Mouse (Mus musculus): ENCODE data around the gene Klk1. TPM values are rescaled to one million over a fixed set of nuclear protein-coding genes. Genes with fewer than 3 reads are reported as not detected.
A peak's percentile ranks its signal among the peaks of the same experiment; 100 is the strongest.
"Not testable (repeated sequence)": the region's sequence is repeated elsewhere in the genome, so short reads cannot be mapped to it uniquely, and the experiment has no call there.

The Klk1 gene
- total RNA-seq (2014; rRNA removed) (2.2 and 11.1 TPM in 2 replicates), polyA plus RNA-seq (2012; rRNA removed) (0.57 and 1.9 TPM in 2 replicates)

DNA sequence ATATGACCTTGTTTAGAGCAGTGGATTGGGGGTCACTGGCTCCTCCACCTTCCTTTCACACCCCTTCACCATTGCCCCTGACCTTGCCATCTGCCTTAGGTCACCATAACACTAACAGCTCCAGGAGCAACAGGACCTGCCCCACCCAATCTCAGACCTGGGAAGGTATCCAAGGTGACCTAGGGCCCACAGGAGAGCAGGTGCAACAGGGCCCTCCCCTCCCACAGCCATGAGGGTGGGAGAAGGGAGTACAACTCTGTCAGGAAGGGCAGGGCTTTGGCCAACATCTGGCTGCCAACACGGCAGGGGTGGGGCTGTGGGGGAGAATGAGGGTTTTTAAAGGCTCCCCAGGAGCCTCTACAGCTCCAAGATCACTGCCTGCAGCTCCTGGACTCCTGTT lies at the start of gene Klk1:
Gene Klk1, plus strand, starts transcription at position 285 of the 400 bp plus-strand sequence.
- Histone ChIP-seq H3K27me3 (ENCODE audit: control insufficient read depth, insufficient read depth, low read length) (no peaks in the 10 kb centered on the region), H3K27ac (replicated peaks; ENCODE audit: insufficient read depth, low read depth, low read length) (no peak within 1 kb of the TSS), H3K9ac (ENCODE audit: low read depth, low read length) (no peak within 1 kb of the TSS), H3K79me2 (ENCODE audit: control insufficient read depth, insufficient read depth, low read length) (no peaks in the 10 kb centered on the region), H3K36me3 (ENCODE audit: control insufficient read depth, insufficient read depth, low read length) (no peaks in the 10 kb centered on the region), H3K4me3 (ENCODE audit: insufficient read depth, low read depth, low read length) (no peak within 1 kb of the TSS), H3K4me1 (ENCODE audit: control insufficient read depth, insufficient read depth, low read length) (no peaks in the 10 kb centered on the region)
- WGBS, result 50% methylated on average over 1 of the region's 1 CpGs
- no peak for TF ChIP-seq POLR2A (IDR thresholded peaks at IDR 0.05; ENCODE audit: extremely low read depth, insufficient read depth, low read length)
- TF ChIP-seq CTCF (IDR thresholded peaks at IDR 0.05; ENCODE audit: low read depth, low read length), result no peak
- no peak for DNase-seq (ENCODE audit: extremely low read depth, low read depth, low spot score)

- Histone ChIP-seq H3K9ac (ENCODE audit: low read depth, low read length) (no peak overlapping the region), H3K79me2 (ENCODE audit: control insufficient read depth, insufficient read depth, low read length) (no peaks in the 10 kb centered on the region), H3K36me3 (ENCODE audit: control insufficient read depth, insufficient read depth, low read length) (no peaks in the 10 kb centered on the region), H3K27ac (replicated peaks; ENCODE audit: insufficient read depth, low read depth, low read length) (no peak overlapping the region), H3K4me3 (ENCODE audit: insufficient read depth, low read depth, low read length) (no peak overlapping the region), H3K4me1 (ENCODE audit: control insufficient read depth, insufficient read depth, low read length) (no peaks in the 10 kb centered on the region), H3K27me3 (ENCODE audit: control insufficient read depth, insufficient read depth, low read length) (no peaks in the 10 kb centered on the region)
- TF ChIP-seq POLR2A (IDR thresholded peaks at IDR 0.05; ENCODE audit: extremely low read depth, insufficient read depth, low read length) (no peak), CTCF (IDR thresholded peaks at IDR 0.05; ENCODE audit: low read depth, low read length) (no peak)
- WGBS, result 56% methylated on average over 9 of the region's 9 CpGs
- no peak for DNase-seq (ENCODE audit: extremely low read depth, low read depth, low spot score)
Observed at GRCm38 (mm10) chr7:44179299-44180045, 45.7 kb upstream of the Klk1 start.

- not testable (repeated sequence) for H3K9ac ChIP-seq (ENCODE audit: low read depth, low read length); H3K4me3 ChIP-seq (ENCODE audit: insufficient read depth, low read depth, low read length); H3K27me3 ChIP-seq (ENCODE audit: control insufficient read depth, insufficient read depth, low read length); H3K36me3 ChIP-seq (ENCODE audit: control insufficient read depth, insufficient read depth, low read length); H3K4me1 ChIP-seq (ENCODE audit: control insufficient read depth, insufficient read depth, low read length); DNase-seq (ENCODE audit: extremely low read depth, low read depth, low spot score); H3K79me2 ChIP-seq (ENCODE audit: control insufficient read depth, insufficient read depth, low read length); H3K27ac ChIP-seq (replicated peaks; ENCODE audit: insufficient read depth, low read depth, low read length)
- 28% methylated on average over 8 of the region's 8 CpGs for WGBS
Observed at GRCm38 (mm10) chr7:44186516-44186915, 38.6 kb upstream of the Klk1 start.

GRCm38 (mm10) chr7:44187936-44188335 lies 37.2 kb upstream of the Klk1 start, which contains the start of gene Klk1b24:
Gene Klk1b24, plus strand, starts transcription at chr7:44188236.
- not testable (repeated sequence) for H3K27me3 ChIP-seq (ENCODE audit: control insufficient read depth, insufficient read depth, low read length); H3K4me1 ChIP-seq (ENCODE audit: control insufficient read depth, insufficient read depth, low read length); H3K4me3 ChIP-seq (ENCODE audit: insufficient read depth, low read depth, low read length); H3K27ac ChIP-seq (replicated peaks; ENCODE audit: insufficient read depth, low read depth, low read length); H3K79me2 ChIP-seq (ENCODE audit: control insufficient read depth, insufficient read depth, low read length); DNase-seq (ENCODE audit: extremely low read depth, low read depth, low spot score); H3K36me3 ChIP-seq (ENCODE audit: control insufficient read depth, insufficient read depth, low read length); H3K9ac ChIP-seq (ENCODE audit: low read depth, low read length)

DNA sequence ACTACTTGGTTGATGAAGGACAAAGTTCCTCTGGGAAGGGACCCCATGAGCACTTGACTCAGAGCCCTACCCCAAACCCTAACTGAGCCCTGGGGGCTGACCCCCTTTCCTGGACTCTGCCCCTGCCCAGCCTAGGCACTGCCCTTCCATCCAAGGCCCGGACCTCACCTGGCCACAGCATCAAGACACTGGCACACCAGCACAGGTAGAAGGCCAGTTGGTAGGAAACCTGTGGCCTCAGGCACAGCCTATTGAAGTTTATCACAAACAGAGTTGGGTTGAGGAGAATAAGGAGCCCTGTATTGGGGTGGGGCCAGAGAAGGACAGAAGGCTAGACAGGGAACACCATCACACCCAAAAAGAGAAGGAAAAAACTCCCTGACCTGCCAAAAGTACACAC lies 31.7 kb upstream of the Klk1 start:
- DNase-seq (ENCODE audit: extremely low read depth, low read depth, low spot score); H3K27me3 ChIP-seq (ENCODE audit: control insufficient read depth, insufficient read depth, low read length); H3K36me3 ChIP-seq (ENCODE audit: control insufficient read depth, insufficient read depth, low read length); H3K4me1 ChIP-seq (ENCODE audit: control insufficient read depth, insufficient read depth, low read length); H3K79me2 ChIP-seq (ENCODE audit: control insufficient read depth, insufficient read depth, low read length); H3K27ac ChIP-seq (replicated peaks; ENCODE audit: insufficient read depth, low read depth, low read length); H3K9ac ChIP-seq (ENCODE audit: low read depth, low read length); H3K4me3 ChIP-seq (ENCODE audit: insufficient read depth, low read depth, low read length): not testable (repeated sequence)
- 83% methylated on average over 1 of the region's 1 CpGs for WGBS

DNA sequence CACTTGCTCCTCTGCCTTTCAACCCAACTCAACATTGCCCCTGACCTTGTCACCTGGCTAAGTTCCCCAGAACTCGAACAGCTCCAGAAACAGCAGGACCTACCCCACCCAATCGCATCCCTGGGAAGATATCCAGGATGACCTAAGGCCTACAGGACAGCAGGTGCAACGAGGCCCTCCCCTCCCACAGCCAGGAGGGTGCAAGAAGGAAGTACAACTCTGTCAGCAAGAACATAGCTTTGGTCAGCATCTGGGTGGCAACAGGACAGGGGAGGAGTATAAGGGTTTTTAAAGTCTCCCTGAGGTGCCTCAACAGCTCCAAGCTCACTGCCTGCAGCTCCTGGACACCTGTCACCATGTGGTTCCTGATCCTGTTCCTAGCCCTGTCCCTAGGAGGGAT lies 27.3 kb upstream of the Klk1 start, which contains the start of gene Klk1b3:
Gene Klk1b3, plus strand, starts transcription at position 301 of the 400 bp plus-strand sequence.
- TF ChIP-seq POLR2A (IDR thresholded peaks at IDR 0.05; ENCODE audit: extremely low read depth, insufficient read depth, low read length) (no peak), CTCF (IDR thresholded peaks at IDR 0.05; ENCODE audit: low read depth, low read length) (no peak)
- no peak within 1 kb of the TSS for H3K4me3 ChIP-seq (ENCODE audit: insufficient read depth, low read depth, low read length)
- no peak for DNase-seq (ENCODE audit: extremely low read depth, low read depth, low spot score)
- no peaks in the 10 kb centered on the region for H3K79me2 ChIP-seq (ENCODE audit: control insufficient read depth, insufficient read depth, low read length)
- no peak within 1 kb of the TSS for H3K9ac ChIP-seq (ENCODE audit: low read depth, low read length)
- H3K36me3 ChIP-seq (ENCODE audit: control insufficient read depth, insufficient read depth, low read length), result no peaks in the 10 kb centered on the region
- no peak within 1 kb of the TSS for H3K27ac ChIP-seq (replicated peaks; ENCODE audit: insufficient read depth, low read depth, low read length)
- no peaks in the 10 kb centered on the region; the same call in 1 of the 2 replicates for H3K27me3 ChIP-seq (ENCODE audit: control insufficient read depth, insufficient read depth, low read length)
- WGBS, result 59% methylated on average over 3 of the region's 3 CpGs
- no peaks in the 10 kb centered on the region for H3K4me1 ChIP-seq (ENCODE audit: control insufficient read depth, insufficient read depth, low read length)

DNA sequence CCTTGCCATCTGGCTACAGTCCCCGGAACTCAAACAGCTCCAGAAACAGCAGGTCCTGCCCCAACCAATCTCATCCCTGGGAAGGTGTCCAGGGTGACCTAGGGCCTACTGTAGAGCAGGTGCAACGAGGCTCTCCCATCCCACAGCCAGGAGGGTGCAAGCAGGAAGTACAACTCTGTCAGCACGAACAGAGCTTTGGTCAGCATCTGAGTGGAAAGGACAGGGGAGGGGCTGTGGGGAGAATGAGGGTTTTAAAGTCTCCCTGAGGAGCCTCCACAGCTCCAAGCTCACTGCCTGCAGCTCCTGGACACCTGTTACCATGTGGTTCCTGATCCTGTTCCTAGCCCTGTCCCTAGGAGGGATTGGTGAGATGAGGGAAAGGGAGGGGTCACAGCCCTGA lies 18.0 kb upstream of the Klk1 start, which contains the start of gene Klk1b4:
Gene Klk1b4, plus strand, starts transcription at position 301 of the 400 bp plus-strand sequence.
- peaks cover 15% of the 10 kb centered on the region for H3K4me1 ChIP-seq (ENCODE audit: control insufficient read depth, insufficient read depth, low read length)
- not testable (repeated sequence) for H3K79me2 ChIP-seq (ENCODE audit: control insufficient read depth, insufficient read depth, low read length); H3K4me3 ChIP-seq (ENCODE audit: insufficient read depth, low read depth, low read length); H3K9ac ChIP-seq (ENCODE audit: low read depth, low read length); H3K36me3 ChIP-seq (ENCODE audit: control insufficient read depth, insufficient read depth, low read length); H3K27me3 ChIP-seq (ENCODE audit: control insufficient read depth, insufficient read depth, low read length)
- 10% methylated on average over 3 of the region's 3 CpGs for WGBS
- peak; percentile 69 for DNase-seq (ENCODE audit: extremely low read depth, low read depth, low spot score)
- peak within 1 kb of the TSS; percentile 15; the same call in 1 of the 2 replicates for H3K27ac ChIP-seq (replicated peaks; ENCODE audit: insufficient read depth, low read depth, low read length)
